Mouse (Mus musculus): Measurements from ENCODE around the gene Emid1.

GRCm38 (mm10) chr11:5141965-5142364 lies 10.1 kb downstream of the Emid1 start:
- no peak for TF ChIP-seq CTCF (conservative IDR thresholded peaks at IDR 0.05; ENCODE audit: low read length)
- no peak for TF ChIP-seq NANOG (IDR thresholded peaks at IDR 0.05; ENCODE audit: borderline replicate concordance, low read length)
